Mouse (Mus musculus): Measurements from ENCODE around the gene Pifo.

Gene Pifo

GRCm38 (mm10) chr3:105957235-105957634 lies 57.2 kb downstream of the Pifo start:
- DNase-seq (ENCODE audit: low read depth, low spot score) = no peak

- DNase-seq (ENCODE audit: low read depth, low spot score) = no peak
Observed at GRCm38 (mm10) chr3:105951348-105951747, 63.1 kb downstream of the Pifo start.

All from R1 (cell line).